Mouse (Mus musculus): ENCODE results near the gene B230118H07Rik.

GRCm38 (mm10) chr2:101563206-101563605 is 86.1 kb downstream of the B230118H07Rik start:
- TF ChIP-seq CTCF (IDR thresholded peaks at IDR 0.05; ENCODE audit: low read depth, low read length) (no peak), EP300 (IDR thresholded peaks at IDR 0.05; ENCODE audit: insufficient read depth, low read depth, low read length) (no peak), POLR2A (IDR thresholded peaks at IDR 0.05; ENCODE audit: insufficient read depth, low read length) (no peak)
